Mouse (Mus musculus): ENCODE results near the gene Fam174a.

Gene Fam174a

GRCm38 (mm10) chr1:95313393-95314228 lies at the start of gene Fam174a:
Fam174a (plus strand) TSS chr1:95313623.
- peak; percentile 96 to 97 for DNase-seq

GRCm38 (mm10) chr1:95263843-95264242 lies 49.6 kb upstream of the Fam174a start:
- no peak for DNase-seq

GRCm38 (mm10) chr1:95267950-95268724 lies 45.3 kb upstream of the Fam174a start:
- DNase-seq, result peak in 1 of 2 experiments; percentile 35

DNA sequence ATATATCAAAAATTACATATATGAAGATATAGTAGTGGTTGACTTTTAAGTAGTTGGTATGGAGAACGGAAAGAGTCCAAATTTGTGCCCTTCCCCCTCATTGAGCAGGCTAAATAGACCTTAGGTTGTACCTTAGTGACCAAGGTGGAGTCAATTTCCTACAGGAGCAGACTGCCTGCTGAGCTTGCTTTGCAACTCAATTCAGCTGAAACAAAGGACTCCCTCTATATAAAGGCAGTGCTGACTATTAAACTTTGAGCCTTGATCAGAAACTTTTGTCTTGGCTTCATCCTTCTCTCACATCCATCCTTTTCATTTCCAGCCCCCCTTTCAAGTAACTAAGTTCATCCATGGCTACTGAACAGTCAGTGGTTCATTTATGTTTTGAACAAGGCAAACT lies 40.1 kb upstream of the Fam174a start:
- DNase-seq, result no peak

GRCm38 (mm10) chr1:95308324-95308723 lies 5.1 kb upstream of the Fam174a start:
- no peak for DNase-seq

DNA sequence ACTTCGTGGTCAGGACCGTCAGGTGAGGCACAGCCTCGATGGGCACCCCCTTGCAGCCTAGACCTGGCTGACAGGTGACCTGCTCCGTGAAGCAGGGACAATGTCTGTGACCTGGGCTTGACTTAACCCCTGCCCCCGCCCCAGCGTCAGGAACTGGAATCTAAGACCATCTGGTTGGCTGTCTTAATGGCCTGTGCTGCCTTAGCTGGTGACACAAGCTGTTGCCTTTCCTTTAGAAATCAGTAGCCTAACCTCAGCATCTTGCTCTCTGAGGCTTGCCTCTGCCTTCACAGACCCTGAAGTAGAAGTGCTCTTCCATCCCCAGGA lies 769 bp downstream of the Fam174a start:
- no peak for DNase-seq

- DNase-seq, result no peak
Measured at GRCm38 (mm10) chr1:95315981-95316380, 2.6 kb downstream of the Fam174a start.

- DNase-seq, result no peak
Measured at GRCm38 (mm10) chr1:95322219-95322618, 8.8 kb downstream of the Fam174a start.

- no peak for DNase-seq
Measured at GRCm38 (mm10) chr1:95323004-95323403, 9.6 kb downstream of the Fam174a start.

DNA sequence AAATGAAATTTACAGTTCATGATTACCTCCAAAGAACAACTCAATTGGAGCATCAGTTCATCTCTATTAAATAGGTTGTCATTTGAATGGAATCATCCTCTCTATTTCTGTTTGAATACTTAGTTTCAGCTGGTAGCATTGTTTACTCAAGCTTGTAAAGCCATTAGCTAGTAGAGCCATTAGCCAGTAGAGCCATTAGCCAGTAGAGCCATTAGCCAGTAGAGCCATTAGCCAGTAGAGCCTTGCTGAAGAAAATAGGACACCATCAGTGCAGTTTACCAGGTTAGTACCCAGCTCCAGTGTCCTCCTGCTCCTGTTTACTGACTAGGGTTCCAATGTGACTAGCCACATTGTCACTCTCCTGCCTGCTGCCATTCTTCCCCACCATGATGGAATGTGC lies 13.4 kb downstream of the Fam174a start:
- DNase-seq, result no peak

DNA sequence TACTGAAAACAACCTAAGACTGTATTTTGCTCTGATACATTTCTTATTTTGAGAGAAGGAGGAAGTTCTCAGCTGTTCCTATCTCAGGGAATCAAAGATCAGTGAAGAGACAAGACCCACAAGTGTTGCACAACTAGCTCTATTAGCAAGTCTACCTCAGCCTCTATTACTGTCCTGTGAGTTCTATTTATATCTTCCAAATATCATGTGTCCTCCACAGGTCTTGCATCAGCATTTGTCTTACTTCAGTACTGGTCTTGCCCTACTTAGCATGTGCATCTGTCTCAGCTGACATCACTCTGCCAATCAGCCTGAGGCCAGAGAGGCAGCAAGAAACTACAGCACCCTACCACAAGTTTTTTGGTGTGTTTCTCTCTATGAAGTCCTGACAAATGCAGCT lies 26.2 kb downstream of the Fam174a start:
- no peak for DNase-seq

- no peak for DNase-seq
Measured at GRCm38 (mm10) chr1:95342242-95342641, 28.8 kb downstream of the Fam174a start.

DNA sequence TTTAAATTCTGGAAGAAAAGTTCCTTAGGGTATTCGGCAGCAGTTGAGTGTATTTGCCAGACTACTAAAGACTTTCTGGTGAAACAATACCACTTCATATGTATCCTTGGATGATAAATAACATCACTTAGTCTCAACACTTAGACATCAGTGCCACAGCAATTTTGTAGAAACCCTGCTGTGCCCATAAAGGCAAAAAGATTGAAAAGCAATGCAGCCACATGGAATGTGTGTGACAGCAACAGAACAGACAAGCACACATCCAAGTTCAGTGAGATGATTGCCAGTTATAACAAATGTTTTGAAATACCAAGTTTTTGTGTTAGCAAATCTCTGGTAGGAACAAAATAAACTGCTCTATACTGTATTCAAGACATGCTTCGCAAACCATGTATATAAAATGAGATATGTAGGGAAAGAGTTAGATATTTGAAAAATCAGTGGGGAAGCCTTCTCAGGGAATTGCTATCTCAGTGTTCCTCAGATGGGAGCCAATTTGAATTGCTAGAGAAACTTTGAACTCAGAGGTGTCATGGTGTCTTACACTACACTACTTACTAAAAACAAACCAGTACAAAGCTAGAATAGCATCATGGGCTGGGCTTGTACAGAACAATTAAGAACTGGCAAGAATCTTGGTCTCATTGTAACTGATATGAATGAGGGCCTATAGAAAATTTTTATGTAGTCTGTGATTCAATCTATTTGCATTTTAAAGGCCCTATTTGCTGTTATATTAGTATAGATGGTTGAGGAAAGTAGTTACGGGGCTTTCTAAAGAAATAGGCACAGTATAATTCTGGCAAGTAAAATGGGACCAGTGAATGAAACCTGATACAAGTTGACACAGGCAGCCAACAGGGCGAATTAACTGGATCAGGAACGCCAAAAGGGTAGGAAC lies 30.4 kb downstream of the Fam174a start:
- no peak for DNase-seq

- DNase-seq, result no peak
Measured at GRCm38 (mm10) chr1:95354146-95354545, 40.7 kb downstream of the Fam174a start.

DNA sequence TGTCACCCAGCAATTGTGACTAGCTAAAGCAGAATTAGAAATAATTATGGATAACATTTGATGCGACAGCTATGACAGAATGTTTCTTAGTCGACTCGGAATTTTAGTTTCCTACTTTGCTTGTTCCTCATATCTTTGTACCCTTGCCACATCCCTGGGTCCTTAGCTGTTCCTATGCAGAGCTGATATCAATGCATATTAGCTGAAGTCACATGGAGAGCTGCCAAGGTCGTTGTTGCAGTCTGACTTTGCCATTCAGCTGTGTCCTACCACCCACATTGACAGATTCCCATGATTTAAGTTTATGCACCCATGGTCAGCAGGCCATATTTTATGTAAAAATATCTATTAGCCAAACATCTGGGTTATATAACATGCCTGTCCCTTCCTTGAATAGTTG lies 43.5 kb downstream of the Fam174a start:
- peak in 1 of 2 experiments; percentile 6 for DNase-seq

GRCm38 (mm10) chr1:95363692-95364091 lies 50.3 kb downstream of the Fam174a start:
- DNase-seq, result no peak

DNA sequence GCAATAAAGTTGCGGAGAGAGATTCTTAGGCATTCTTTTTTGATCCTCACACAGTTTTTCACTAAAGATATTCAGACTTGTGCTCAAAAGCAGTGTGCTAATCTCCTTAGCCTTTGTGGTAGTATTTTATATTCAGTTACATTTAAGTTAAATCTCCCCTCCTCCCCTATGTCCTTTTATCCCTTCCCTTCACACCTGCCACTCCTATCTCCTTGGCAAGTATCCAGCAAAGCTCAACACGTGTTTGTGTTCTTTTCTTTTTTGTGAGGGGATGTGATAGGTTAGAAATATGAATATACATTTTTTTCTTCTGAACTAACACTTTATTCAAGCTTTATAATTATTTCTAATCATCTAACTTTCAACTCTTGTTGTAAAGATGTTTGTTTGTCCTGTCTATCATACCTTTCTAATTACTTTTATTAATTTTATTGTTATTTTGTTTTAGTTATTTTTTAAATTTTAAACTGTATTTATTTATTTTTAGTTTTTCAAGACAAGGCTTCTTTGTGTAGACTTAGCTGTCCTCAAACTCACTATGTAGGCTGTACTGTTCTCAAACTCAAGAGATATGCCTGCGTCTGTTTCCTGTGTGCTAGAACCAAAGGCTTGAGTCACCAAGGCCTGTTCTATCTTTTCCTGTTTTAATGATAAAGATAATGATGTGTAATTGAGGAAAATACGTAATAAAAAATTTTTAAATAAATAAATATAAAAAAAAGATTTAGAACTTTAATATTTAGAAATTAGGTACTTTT lies 53.4 kb downstream of the Fam174a start:
- no peak for DNase-seq

GRCm38 (mm10) chr1:95367748-95368147 lies 54.3 kb downstream of the Fam174a start:
- DNase-seq, result no peak

- no peak for DNase-seq
Measured at GRCm38 (mm10) chr1:95375443-95375842, 62.0 kb downstream of the Fam174a start.

- DNase-seq, result no peak
Measured at GRCm38 (mm10) chr1:95381028-95381427, 67.6 kb downstream of the Fam174a start.

Data from kidney, postnatal 25 days (tissue).